Mouse (Mus musculus): ENCODE data around the gene Rapgef3. TPM values are rescaled to one million over a fixed set of nuclear protein-coding genes. Genes with fewer than 3 reads are reported as not detected.

The Rapgef3 gene
- polyA plus RNA-seq, 1 experiment from 2014 or later: 1.9 TPM

DNA sequence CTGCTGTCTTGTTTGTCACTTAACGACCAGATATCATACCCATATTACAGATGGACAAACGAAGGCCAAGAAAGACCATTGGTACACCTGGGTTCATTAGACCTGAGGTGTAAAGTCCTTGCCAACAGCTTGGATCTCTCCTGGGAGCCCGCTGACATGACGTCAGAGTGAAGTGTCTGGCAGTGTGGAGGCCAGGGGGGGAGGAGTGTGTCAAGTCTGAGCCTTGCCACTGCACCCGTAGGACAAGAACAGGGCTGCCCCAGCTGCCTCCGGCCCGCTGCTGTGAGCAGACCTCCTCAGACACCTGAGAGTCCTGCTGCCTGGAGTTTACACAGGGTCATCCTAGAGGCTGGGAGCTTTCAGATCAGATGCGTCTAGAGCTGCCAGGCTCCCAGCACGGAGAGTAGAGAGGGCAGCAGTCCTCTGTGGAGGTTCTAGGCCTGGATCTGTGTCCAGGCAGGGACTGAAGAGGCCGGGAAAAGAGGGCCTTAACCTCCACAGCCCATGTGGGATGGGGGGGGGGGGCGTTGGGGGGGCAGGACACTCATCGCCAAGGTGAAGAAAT is 23.7 kb downstream of the Rapgef3 start:
- no peak for ATAC-seq
- no peaks in the 10 kb centered on the region for H3K9me3 ChIP-seq (ENCODE audit: low read length)
- no peaks in the 10 kb centered on the region for H3K27me3 ChIP-seq (ENCODE audit: insufficient read depth, low read length)
- 68% methylated on average over 12 of the region's 12 CpGs for WGBS (ENCODE audit: insufficient replicate concordance)
- no peak overlapping the region for H3K4me2 ChIP-seq (ENCODE audit: low read depth, low read length)
- H3K27ac ChIP-seq (ENCODE audit: low read depth): peak overlapping the region; percentile 1; the same call in 1 of the 2 replicates
- TF ChIP-seq EP300 (IDR thresholded peaks at IDR 0.05; ENCODE audit: low read depth) (no peak), CTCF (IDR thresholded peaks at IDR 0.05; ENCODE audit: low read depth) (no peak)
- H3K4me1 ChIP-seq (ENCODE audit: insufficient read depth): peaks cover 26% of the 10 kb centered on the region
- no peak overlapping the region for H3K9ac ChIP-seq (replicated peaks)
- no peaks in the 10 kb centered on the region for H3K36me3 ChIP-seq (replicated peaks; ENCODE audit: insufficient read depth, low read length)
- H3K4me3 ChIP-seq (ENCODE audit: low read depth, low read length): no peak overlapping the region
- DNase-seq: no peak

DNA sequence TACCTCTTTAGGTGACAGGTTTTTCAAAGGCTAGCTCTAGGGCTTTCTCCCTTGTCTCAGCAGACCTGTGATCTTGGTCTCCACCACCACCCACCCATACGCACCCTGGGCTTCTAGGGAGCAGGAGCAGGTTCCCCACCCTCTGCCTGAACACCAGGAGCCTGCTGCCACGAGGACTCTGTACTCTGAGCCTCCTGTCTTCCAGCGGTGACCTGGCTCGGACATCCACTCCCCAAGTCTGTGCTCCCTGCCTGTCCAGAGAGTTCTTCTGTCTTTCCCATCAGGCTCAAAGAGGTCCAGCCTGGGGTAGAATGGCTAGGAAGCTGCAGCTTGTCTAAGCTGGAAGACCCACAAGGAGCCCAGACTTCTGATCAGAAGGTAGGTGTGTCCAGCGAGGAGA is 24.6 kb downstream of the Rapgef3 start:
- H3K4me2 ChIP-seq (ENCODE audit: low read depth, low read length): no peak overlapping the region
- H3K4me3 ChIP-seq (ENCODE audit: low read depth, low read length): no peak overlapping the region
- no peak for TF ChIP-seq EP300 (IDR thresholded peaks at IDR 0.05; ENCODE audit: low read depth)
- no peak for TF ChIP-seq CTCF (IDR thresholded peaks at IDR 0.05; ENCODE audit: low read depth)
- H3K27ac ChIP-seq (ENCODE audit: low read depth): no peak overlapping the region
- DNase-seq: no peak
- peaks cover 19% of the 10 kb centered on the region for H3K4me1 ChIP-seq (ENCODE audit: insufficient read depth)
- H3K9me3 ChIP-seq (ENCODE audit: low read length): no peaks in the 10 kb centered on the region
- H3K27me3 ChIP-seq (ENCODE audit: insufficient read depth, low read length): no peaks in the 10 kb centered on the region
- 75% methylated on average over 5 of the region's 5 CpGs for WGBS (ENCODE audit: insufficient replicate concordance)
- no peak for ATAC-seq
- H3K36me3 ChIP-seq (replicated peaks; ENCODE audit: insufficient read depth, low read length): no peaks in the 10 kb centered on the region
- H3K9ac ChIP-seq (replicated peaks): no peak overlapping the region

DNA sequence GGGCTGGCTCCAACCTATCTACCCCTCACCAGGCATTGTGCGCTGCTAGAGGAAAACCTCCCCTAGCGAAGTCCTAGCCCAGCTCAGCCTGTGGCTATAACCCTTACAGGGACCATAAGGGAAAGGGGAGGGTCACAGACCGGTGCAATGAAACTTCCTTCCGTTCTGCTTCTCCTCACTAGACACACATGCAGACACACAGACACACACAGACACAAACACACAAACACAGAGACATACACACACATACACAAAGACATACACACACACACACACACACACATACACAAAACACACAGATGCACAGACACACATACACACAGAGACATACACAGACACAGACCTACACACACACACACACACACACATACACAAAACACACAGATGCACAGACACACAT is 25.2 kb downstream of the Rapgef3 start:
- ATAC-seq (no peak), DNase-seq (no peak)
- 38% methylated on average over 4 of the region's 4 CpGs for WGBS (ENCODE audit: insufficient replicate concordance)
- TF ChIP-seq CTCF (IDR thresholded peaks at IDR 0.05; ENCODE audit: low read depth) (no peak), EP300 (IDR thresholded peaks at IDR 0.05; ENCODE audit: low read depth) (no peak)
- peak overlapping the region; percentile 29; the same call in 1 of the 2 replicates for H3K27ac ChIP-seq (ENCODE audit: low read depth)
- no peak overlapping the region for H3K4me2 ChIP-seq (ENCODE audit: low read depth, low read length)
- no peaks in the 10 kb centered on the region for H3K27me3 ChIP-seq (ENCODE audit: insufficient read depth, low read length)
- H3K9me3 ChIP-seq (ENCODE audit: low read length): no peaks in the 10 kb centered on the region
- H3K36me3 ChIP-seq (replicated peaks; ENCODE audit: insufficient read depth, low read length): no peaks in the 10 kb centered on the region
- no peak overlapping the region for H3K9ac ChIP-seq (replicated peaks)
- H3K4me3 ChIP-seq (ENCODE audit: low read depth, low read length): no peak overlapping the region
- peaks cover 18% of the 10 kb centered on the region for H3K4me1 ChIP-seq (ENCODE audit: insufficient read depth)

DNA sequence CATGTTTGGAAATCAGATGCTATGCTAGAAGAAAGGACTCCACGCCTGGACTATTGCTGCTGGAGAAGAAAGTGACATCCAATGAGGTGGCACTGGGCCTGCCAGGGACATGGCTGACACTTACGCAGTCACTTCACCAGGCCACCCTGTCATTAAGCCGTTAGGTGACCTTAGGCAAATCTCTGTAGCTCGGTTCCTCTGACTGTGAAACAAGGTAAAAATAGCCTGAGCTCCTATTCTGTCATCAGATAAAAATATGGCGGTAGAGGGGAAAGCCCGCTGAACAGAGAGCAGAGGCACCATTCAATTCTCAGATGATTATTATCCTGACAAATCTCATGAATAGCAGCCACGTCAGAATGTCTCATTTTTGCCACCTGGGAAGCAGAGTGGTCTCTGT is 25.7 kb downstream of the Rapgef3 start:
- DNase-seq (no peak), ATAC-seq (no peak)
- no peak overlapping the region for H3K9ac ChIP-seq (replicated peaks)
- peaks cover 18% of the 10 kb centered on the region for H3K4me1 ChIP-seq (ENCODE audit: insufficient read depth)
- WGBS (ENCODE audit: insufficient replicate concordance): 44% methylated on average over 7 of the region's 7 CpGs
- H3K4me2 ChIP-seq (ENCODE audit: low read depth, low read length): no peak overlapping the region
- H3K27ac ChIP-seq (ENCODE audit: low read depth): no peak overlapping the region
- TF ChIP-seq EP300 (IDR thresholded peaks at IDR 0.05; ENCODE audit: low read depth) (no peak), CTCF (IDR thresholded peaks at IDR 0.05; ENCODE audit: low read depth) (no peak)
- no peaks in the 10 kb centered on the region for H3K9me3 ChIP-seq (ENCODE audit: low read length)
- no peaks in the 10 kb centered on the region for H3K36me3 ChIP-seq (replicated peaks; ENCODE audit: insufficient read depth, low read length)
- no peak overlapping the region for H3K4me3 ChIP-seq (ENCODE audit: low read depth, low read length)
- H3K27me3 ChIP-seq (ENCODE audit: insufficient read depth, low read length): no peaks in the 10 kb centered on the region

- 76% methylated on average over 12 of the region's 12 CpGs for WGBS (ENCODE audit: insufficient replicate concordance)
- no peak for DNase-seq
- Histone ChIP-seq H3K36me3 (replicated peaks; ENCODE audit: insufficient read depth, low read length) (no peaks in the 10 kb centered on the region), H3K4me3 (ENCODE audit: low read depth, low read length) (no peak overlapping the region), H3K9ac (replicated peaks) (no peak overlapping the region), H3K27me3 (ENCODE audit: insufficient read depth, low read length) (no peaks in the 10 kb centered on the region), H3K9me3 (ENCODE audit: low read length) (no peaks in the 10 kb centered on the region), H3K27ac (ENCODE audit: low read depth) (no peak overlapping the region), H3K4me1 (ENCODE audit: insufficient read depth) (peaks cover 15% of the 10 kb centered on the region), H3K4me2 (ENCODE audit: low read depth, low read length) (no peak overlapping the region)
- ATAC-seq: no peak
- TF ChIP-seq CTCF (IDR thresholded peaks at IDR 0.05; ENCODE audit: low read depth) (no peak), EP300 (IDR thresholded peaks at IDR 0.05; ENCODE audit: low read depth) (no peak)
These were observed 26.1 kb downstream of the Rapgef3 start for GRCm38 (mm10) chr15:97741662-97742061.

- H3K4me2 ChIP-seq (ENCODE audit: low read depth, low read length): no peak overlapping the region
- H3K4me3 ChIP-seq (ENCODE audit: low read depth, low read length): no peak overlapping the region
- H3K36me3 ChIP-seq (replicated peaks; ENCODE audit: insufficient read depth, low read length): no peaks in the 10 kb centered on the region
- peaks cover 11% of the 10 kb centered on the region for H3K4me1 ChIP-seq (ENCODE audit: insufficient read depth)
- H3K27me3 ChIP-seq (ENCODE audit: insufficient read depth, low read length): no peaks in the 10 kb centered on the region
- no peak overlapping the region for H3K27ac ChIP-seq (ENCODE audit: low read depth)
- no peak for DNase-seq
- 88% methylated on average over 9 of the region's 9 CpGs for WGBS (ENCODE audit: insufficient replicate concordance)
- no peaks in the 10 kb centered on the region for H3K9me3 ChIP-seq (ENCODE audit: low read length)
- ATAC-seq: no peak
- no peak for TF ChIP-seq CTCF (IDR thresholded peaks at IDR 0.05; ENCODE audit: low read depth)
- TF ChIP-seq EP300 (IDR thresholded peaks at IDR 0.05; ENCODE audit: low read depth): no peak
- no peak overlapping the region for H3K9ac ChIP-seq (replicated peaks)
These were observed 27.5 kb downstream of the Rapgef3 start for GRCm38 (mm10) chr15:97740283-97740732.
